Comparison of ENCODE assay signal across 19 mouse cellular contexts in the genomic region with DNA sequence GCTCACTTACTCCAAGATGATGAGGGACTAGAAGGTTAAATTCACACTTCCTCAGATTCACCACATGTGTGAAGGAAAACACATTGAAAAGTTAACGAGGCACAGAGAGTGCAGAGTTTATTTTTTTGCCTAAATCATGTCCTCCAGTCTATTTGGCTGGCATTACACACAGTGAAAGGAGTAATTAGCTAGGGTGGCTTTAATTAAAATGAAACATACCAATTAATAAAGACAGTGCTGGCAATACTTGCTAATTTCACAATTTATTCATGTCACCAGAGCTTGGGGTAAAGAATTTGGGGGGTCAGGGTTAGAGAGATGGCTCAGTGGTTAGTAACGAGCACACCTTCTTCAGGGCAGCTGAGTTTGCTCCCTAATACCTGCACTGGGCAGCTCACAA. TPM values are rescaled to one million over a fixed set of nuclear protein-coding genes. Genes with fewer than 3 reads are reported as not detected.
"Had no signal": no experiment of that assay in that cellular context is flagged by ENCODE, and none has a peak within 500 bp of the region (broad histone marks: within the 10 kb centered on the region; RNA-seq: fewer than 3 reads in every experiment).

No protein-coding gene starts in this region.

- DNase-seq: lung, adult 18-20 months; lung, embryonic 14.5 days; lung, postnatal 10 days; lung, postnatal 4 days; midbrain, embryonic 14.5 days; retina, postnatal 1 day; right cerebral cortex, adult 18-20 months; right cerebral cortex, postnatal 25 days; right cerebral cortex, postnatal 4 days; spleen, adult 18-20 months; thymus, adult 18-20 months; thymus, postnatal 14 days; thymus, postnatal 36 days had no signal

- H3K4me3 ChIP-seq: midbrain, embryonic 10.5 days; midbrain, embryonic 12.5 days; myocyte; neural tube, embryonic 13.5 days; neural tube, embryonic 15.5 days had no signal

- H3K27me3 ChIP-seq: midbrain, embryonic 12.5 days; neural tube, embryonic 13.5 days; neural tube, embryonic 15.5 days had no signal

- H3K9me3 ChIP-seq: midbrain, embryonic 10.5 days; midbrain, embryonic 12.5 days; neural tube, embryonic 13.5 days; neural tube, embryonic 15.5 days had no signal

- H3K4me2 ChIP-seq: lung, embryonic 14.5 days; midbrain, embryonic 12.5 days; neural tube, embryonic 13.5 days; neural tube, embryonic 15.5 days had no signal

- ATAC-seq: midbrain, embryonic 16.5 days had no signal

- H3K27ac ChIP-seq: midbrain, embryonic 10.5 days; midbrain, embryonic 12.5 days; neural tube, embryonic 13.5 days; neural tube, embryonic 15.5 days had no signal

- H3K9ac ChIP-seq: lung, embryonic 14.5 days; midbrain, embryonic 12.5 days; neural tube, embryonic 13.5 days; neural tube, embryonic 15.5 days had no signal

- H3K4me1 ChIP-seq: midbrain, embryonic 12.5 days; neural tube, embryonic 13.5 days; neural tube, embryonic 15.5 days had no signal

- H3K36me3 ChIP-seq: midbrain, embryonic 10.5 days; midbrain, embryonic 12.5 days; neural tube, embryonic 13.5 days; neural tube, embryonic 15.5 days had no signal

RNA-seq across cellular contexts. Expression of a gene that starts 25.2 kb away (rescaled TPM):
- polyA plus RNA-seq: myocyte had no signal
